Mouse (Mus musculus) heart, postnatal 0 days (tissue): ENCODE measurements around the gene Zfp827.

ENCODE experiments used
- CTCF ChIP-seq: IDR thresholded peaks from 2 replicates; pipeline ENCODE4 v1.5.1; 2016; ENCODE audit warnings: antibody characterized with exemption, control low read depth, low read depth
- EP300 ChIP-seq: IDR thresholded peaks from 2 replicates; pipeline ENCODE4 v1.6.1; 2016; ENCODE audit warnings: antibody characterized with exemption, low read depth

DNA sequence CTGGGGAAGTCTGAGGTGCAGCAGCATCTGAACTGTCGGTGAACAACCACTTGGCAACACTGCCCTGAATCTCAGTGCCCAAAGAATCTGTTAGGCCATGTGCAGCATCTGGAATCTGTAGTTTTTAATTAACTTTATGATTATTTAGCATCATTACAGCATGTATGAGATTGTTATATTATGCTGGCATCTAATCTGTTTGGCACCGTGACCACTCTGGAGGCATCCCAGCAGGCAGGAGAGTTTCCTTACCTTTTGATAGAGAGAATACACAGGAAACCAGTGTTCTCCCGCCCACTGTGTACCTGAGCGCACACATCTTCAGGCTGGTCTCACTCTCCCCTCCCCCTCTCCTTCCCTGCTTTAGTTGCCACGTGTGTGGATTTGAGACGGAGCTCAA, 151.4 kb downstream of the Zfp827 start:
- no peak for TF ChIP-seq CTCF
- TF ChIP-seq EP300, result no peak
